Mouse (Mus musculus): ENCODE data around the gene 1700016C15Rik.

Gene 1700016C15Rik

GRCm38 (mm10) chr1:177729043-177730024 is at the start of gene 1700016C15Rik:
Gene 1700016C15Rik (plus strand): TSS chr1:177729814.
- ATAC-seq (ENCODE audit: insufficient number of reproducible peaks, low FRiP score, low TSS enrichment), result no peak

GRCm38 (mm10) chr1:177681239-177681638 is 48.4 kb upstream of the 1700016C15Rik start:
- ATAC-seq (ENCODE audit: insufficient number of reproducible peaks, low FRiP score, low TSS enrichment), result no peak

GRCm38 (mm10) chr1:177683931-177684836 is 45.4 kb upstream of the 1700016C15Rik start:
- ATAC-seq (ENCODE audit: insufficient number of reproducible peaks, low FRiP score, low TSS enrichment), result peak; percentile 37; the same call in 1 of the 2 replicates

- no peak for ATAC-seq (ENCODE audit: insufficient number of reproducible peaks, low FRiP score, low TSS enrichment)
Observed at GRCm38 (mm10) chr1:177684901-177685300, 44.7 kb upstream of the 1700016C15Rik start.

- no peak for ATAC-seq (ENCODE audit: insufficient number of reproducible peaks, low FRiP score, low TSS enrichment)
Observed at GRCm38 (mm10) chr1:177686137-177686536, 43.5 kb upstream of the 1700016C15Rik start.

GRCm38 (mm10) chr1:177686982-177687381 is 42.6 kb upstream of the 1700016C15Rik start:
- no peak for ATAC-seq (ENCODE audit: insufficient number of reproducible peaks, low FRiP score, low TSS enrichment)

- ATAC-seq (ENCODE audit: insufficient number of reproducible peaks, low FRiP score, low TSS enrichment), result no peak
Observed at GRCm38 (mm10) chr1:177692491-177692890, 37.1 kb upstream of the 1700016C15Rik start.

- no peak for ATAC-seq (ENCODE audit: insufficient number of reproducible peaks, low FRiP score, low TSS enrichment)
Observed at GRCm38 (mm10) chr1:177693486-177694252, 35.9 kb upstream of the 1700016C15Rik start.

GRCm38 (mm10) chr1:177700560-177700959 is 29.1 kb upstream of the 1700016C15Rik start:
- no peak for ATAC-seq (ENCODE audit: insufficient number of reproducible peaks, low FRiP score, low TSS enrichment)

GRCm38 (mm10) chr1:177702481-177703146 is 27.0 kb upstream of the 1700016C15Rik start:
- ATAC-seq (ENCODE audit: insufficient number of reproducible peaks, low FRiP score, low TSS enrichment), result peak; percentile 80

GRCm38 (mm10) chr1:177703147-177703807 is 26.3 kb upstream of the 1700016C15Rik start:
- no peak for ATAC-seq (ENCODE audit: insufficient number of reproducible peaks, low FRiP score, low TSS enrichment)

- no peak for ATAC-seq (ENCODE audit: insufficient number of reproducible peaks, low FRiP score, low TSS enrichment)
Observed at GRCm38 (mm10) chr1:177705204-177705603, 24.4 kb upstream of the 1700016C15Rik start.

- ATAC-seq (ENCODE audit: insufficient number of reproducible peaks, low FRiP score, low TSS enrichment), result no peak
Observed at GRCm38 (mm10) chr1:177707571-177707970, 22.0 kb upstream of the 1700016C15Rik start.

- no peak for ATAC-seq (ENCODE audit: insufficient number of reproducible peaks, low FRiP score, low TSS enrichment)
Observed at GRCm38 (mm10) chr1:177708583-177709055, 21.0 kb upstream of the 1700016C15Rik start.

- no peak for ATAC-seq (ENCODE audit: insufficient number of reproducible peaks, low FRiP score, low TSS enrichment)
Observed at GRCm38 (mm10) chr1:177711000-177711399, 18.6 kb upstream of the 1700016C15Rik start.

GRCm38 (mm10) chr1:177711418-177711817 is 18.2 kb upstream of the 1700016C15Rik start:
- ATAC-seq (ENCODE audit: insufficient number of reproducible peaks, low FRiP score, low TSS enrichment), result no peak

GRCm38 (mm10) chr1:177713635-177714396 is 15.8 kb upstream of the 1700016C15Rik start:
- no peak for ATAC-seq (ENCODE audit: insufficient number of reproducible peaks, low FRiP score, low TSS enrichment)

- no peak for ATAC-seq (ENCODE audit: insufficient number of reproducible peaks, low FRiP score, low TSS enrichment)
Observed at GRCm38 (mm10) chr1:177714397-177715012, 15.1 kb upstream of the 1700016C15Rik start.
